Mouse (Mus musculus) retina, postnatal 1 day (tissue): Measurements from ENCODE around the gene Gtdc1.

Experiments used
- DNase-seq: peaks from one replicate; pipeline ENCODE4 v3.0.0-alpha.2; 2012

Gene Gtdc1

GRCm38 (mm10) chr2:44927482-44927811 is at the start of gene Gtdc1:
Gene Gtdc1, minus strand, starts transcription at chr2:44927657.
- no peak for DNase-seq

GRCm38 (mm10) chr2:44977051-44977450 is 49.6 kb upstream of the Gtdc1 start:
- DNase-seq: no peak

GRCm38 (mm10) chr2:44976484-44976883 is 49.0 kb upstream of the Gtdc1 start:
- DNase-seq: no peak

GRCm38 (mm10) chr2:44973828-44974227 is 46.4 kb upstream of the Gtdc1 start:
- DNase-seq: no peak

GRCm38 (mm10) chr2:44970087-44970646 is 42.7 kb upstream of the Gtdc1 start:
- no peak for DNase-seq

GRCm38 (mm10) chr2:44969640-44970039 is 42.2 kb upstream of the Gtdc1 start:
- DNase-seq: no peak

GRCm38 (mm10) chr2:44969226-44969625 is 41.8 kb upstream of the Gtdc1 start:
- no peak for DNase-seq

- no peak for DNase-seq
Observed at GRCm38 (mm10) chr2:44965834-44966555, 38.5 kb upstream of the Gtdc1 start.

- DNase-seq: no peak
Observed at GRCm38 (mm10) chr2:44962620-44963019, 35.2 kb upstream of the Gtdc1 start.

GRCm38 (mm10) chr2:44961192-44961591 is 33.7 kb upstream of the Gtdc1 start:
- no peak for DNase-seq

GRCm38 (mm10) chr2:44960561-44960960 is 33.1 kb upstream of the Gtdc1 start:
- DNase-seq: no peak

- DNase-seq: no peak
Observed at GRCm38 (mm10) chr2:44957329-44957797, 29.9 kb upstream of the Gtdc1 start.

- no peak for DNase-seq
Observed at GRCm38 (mm10) chr2:44956232-44956631, 28.8 kb upstream of the Gtdc1 start.

GRCm38 (mm10) chr2:44955506-44955905 is 28.0 kb upstream of the Gtdc1 start:
- DNase-seq: no peak

GRCm38 (mm10) chr2:44954180-44954579 is 26.7 kb upstream of the Gtdc1 start:
- DNase-seq: no peak

- no peak for DNase-seq
Observed at GRCm38 (mm10) chr2:44952830-44953422, 25.5 kb upstream of the Gtdc1 start.

GRCm38 (mm10) chr2:44951651-44952213 is 24.3 kb upstream of the Gtdc1 start:
- DNase-seq: no peak

GRCm38 (mm10) chr2:44944689-44945088 is 17.2 kb upstream of the Gtdc1 start:
- no peak for DNase-seq

GRCm38 (mm10) chr2:44930951-44931350 is 3.5 kb upstream of the Gtdc1 start:
- DNase-seq: no peak

- DNase-seq: no peak
Observed at GRCm38 (mm10) chr2:44928631-44929030, 1.2 kb upstream of the Gtdc1 start.

- peak; percentile 96 for DNase-seq
Observed at GRCm38 (mm10) chr2:44926683-44927481, 575 bp downstream of the Gtdc1 start.

GRCm38 (mm10) chr2:44926167-44926682 is 1.2 kb downstream of the Gtdc1 start:
- DNase-seq: no peak

- DNase-seq: no peak
Observed at GRCm38 (mm10) chr2:44924618-44925017, 2.8 kb downstream of the Gtdc1 start.
